Mouse (Mus musculus): ENCODE data around the gene Hdac7. TPM values are rescaled to one million over a fixed set of nuclear protein-coding genes. Genes with fewer than 3 reads are reported as not detected.

Gene Hdac7
- polyA plus RNA-seq, 2 experiments = 4.7 to 8.6 TPM

DNA sequence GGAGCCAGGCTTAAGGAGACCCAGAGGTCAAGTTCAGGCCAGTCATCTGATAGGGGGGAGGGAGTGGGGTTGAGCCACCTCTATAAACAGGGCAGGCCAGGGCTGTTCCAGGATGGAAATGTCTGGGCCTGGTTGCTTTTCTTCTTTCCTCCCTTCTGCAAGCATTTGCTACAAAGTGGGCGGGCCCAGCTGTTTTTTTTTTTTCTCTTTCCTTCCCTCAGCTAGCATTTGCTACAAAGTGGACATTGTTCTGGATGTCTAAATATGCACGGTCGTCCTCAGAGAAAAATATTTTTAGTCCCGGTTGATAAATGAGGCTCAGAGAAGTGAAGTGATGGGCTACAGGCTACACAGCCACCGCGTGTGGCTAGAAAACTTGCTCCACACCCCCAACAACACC is 89.8 kb downstream of the Hdac7 start:
- Histone ChIP-seq H3K9me3 (ENCODE audit: control insufficient read depth, low read length) (no peaks in the 10 kb centered on the region), H3K27ac (no peak overlapping the region), H3K9ac (replicated peaks) (no peak overlapping the region), H3K36me3 (replicated peaks; ENCODE audit: control insufficient read depth, insufficient read depth, low read depth) (no peaks in the 10 kb centered on the region), H3K4me3 (ENCODE audit: insufficient read depth in 1 of 2, low read depth in 2 of 2, low read length in 2 of 2) (no peak overlapping the region), H3K4me1 (replicated peaks; ENCODE audit: control insufficient read depth in 2 of 2, insufficient read depth in 2 of 2, low read length in 1 of 2) (no peaks in the 10 kb centered on the region), H3K4me2 (ENCODE audit: low read depth) (no peak overlapping the region), H3K27me3 (ENCODE audit: control insufficient read depth, insufficient read depth, low read length) (no peaks in the 10 kb centered on the region)
- DNase-seq (ENCODE audit: low read depth in 3 of 3, low spot score in 3 of 3) = no peak
- WGBS (ENCODE audit: insufficient replicate concordance) = 70% methylated on average over 6 of the region's 6 CpGs
- TF ChIP-seq CTCF (IDR thresholded peaks at IDR 0.05; ENCODE audit: low read depth) = no peak
- no peak for TF ChIP-seq EP300 (IDR thresholded peaks at IDR 0.05; ENCODE audit: low read depth)
- ATAC-seq (ENCODE audit: insufficient read depth) = no peak

DNA sequence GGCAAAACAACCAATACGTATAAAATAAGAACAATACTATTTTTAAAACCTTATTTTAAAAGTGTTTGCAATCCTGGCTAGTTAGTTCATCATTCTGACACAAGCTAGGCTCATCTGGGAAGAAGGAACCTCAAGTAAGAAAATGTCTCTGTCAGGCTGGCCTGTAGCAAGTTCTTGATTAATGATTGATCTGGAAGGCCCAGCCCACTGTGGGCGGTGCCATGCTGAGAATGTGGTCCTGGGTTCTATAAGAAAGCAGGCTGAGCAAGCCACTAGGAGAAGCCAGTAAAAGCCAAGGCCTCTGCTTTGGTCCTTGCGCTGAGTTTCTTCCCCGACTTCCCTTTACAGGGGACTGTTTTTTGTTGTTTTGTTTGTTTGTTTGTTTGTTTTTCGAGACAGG is 91.8 kb downstream of the Hdac7 start:
- H3K27ac ChIP-seq = no peak overlapping the region
- H3K4me2 ChIP-seq (ENCODE audit: low read depth) = no peak overlapping the region
- WGBS (ENCODE audit: insufficient replicate concordance) = 73% methylated on average over 5 of the region's 5 CpGs
- no peaks in the 10 kb centered on the region for H3K9me3 ChIP-seq (ENCODE audit: control insufficient read depth, low read length)
- peaks cover 0 to 8% of the 10 kb centered on the region in 2 experiments; a peak in 2 of 4 replicates for H3K4me1 ChIP-seq (replicated peaks; ENCODE audit: control insufficient read depth in 2 of 2, insufficient read depth in 2 of 2, low read length in 1 of 2)
- no peak for ATAC-seq (ENCODE audit: insufficient read depth)
- no peak for DNase-seq (ENCODE audit: low read depth in 3 of 3, low spot score in 3 of 3)
- no peak for TF ChIP-seq EP300 (IDR thresholded peaks at IDR 0.05; ENCODE audit: low read depth)
- no peak for TF ChIP-seq CTCF (IDR thresholded peaks at IDR 0.05; ENCODE audit: low read depth)
- no peak overlapping the region for H3K9ac ChIP-seq (replicated peaks)
- no peaks in the 10 kb centered on the region for H3K36me3 ChIP-seq (replicated peaks; ENCODE audit: control insufficient read depth, insufficient read depth, low read depth)
- H3K27me3 ChIP-seq (ENCODE audit: control insufficient read depth, insufficient read depth, low read length) = no peaks in the 10 kb centered on the region
- H3K4me3 ChIP-seq (ENCODE audit: insufficient read depth in 1 of 2, low read depth in 2 of 2, low read length in 2 of 2) = no peak overlapping the region

DNA sequence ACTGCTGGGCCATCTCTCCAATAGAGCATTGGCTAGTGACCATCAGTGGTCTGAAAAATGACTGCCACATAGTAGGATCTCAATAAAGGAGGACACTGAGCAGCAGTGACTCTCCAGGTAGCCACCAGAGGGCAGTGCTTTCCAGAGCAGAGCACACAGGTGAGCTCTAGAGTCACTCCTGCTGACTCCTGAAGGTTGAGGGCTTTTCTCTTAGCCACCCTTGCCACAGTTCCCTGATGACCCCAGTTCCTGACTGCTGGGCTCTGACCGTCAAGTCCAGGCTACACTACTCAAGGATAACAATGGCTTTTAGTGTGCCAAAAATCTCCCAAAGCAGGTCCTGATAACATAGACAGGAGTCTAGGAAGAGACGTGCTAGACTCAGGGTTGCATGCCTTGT is 92.6 kb downstream of the Hdac7 start:
- 68% methylated on average over 2 of the region's 2 CpGs for WGBS (ENCODE audit: insufficient replicate concordance)
- Histone ChIP-seq H3K9me3 (ENCODE audit: control insufficient read depth, low read length) (no peaks in the 10 kb centered on the region), H3K4me1 (replicated peaks; ENCODE audit: control insufficient read depth in 2 of 2, insufficient read depth in 2 of 2, low read length in 1 of 2) (peaks cover 0 to 11% of the 10 kb centered on the region in 2 experiments; a peak in 2 of 4 replicates), H3K4me3 (ENCODE audit: insufficient read depth in 1 of 2, low read depth in 2 of 2, low read length in 2 of 2) (no peak overlapping the region), H3K27ac (no peak overlapping the region), H3K4me2 (ENCODE audit: low read depth) (no peak overlapping the region), H3K36me3 (replicated peaks; ENCODE audit: control insufficient read depth, insufficient read depth, low read depth) (no peaks in the 10 kb centered on the region), H3K27me3 (ENCODE audit: control insufficient read depth, insufficient read depth, low read length) (no peaks in the 10 kb centered on the region), H3K9ac (replicated peaks) (no peak overlapping the region)
- DNase-seq (ENCODE audit: low read depth in 3 of 3, low spot score in 3 of 3) = no peak
- TF ChIP-seq CTCF (IDR thresholded peaks at IDR 0.05; ENCODE audit: low read depth) (peak; percentile 74), EP300 (IDR thresholded peaks at IDR 0.05; ENCODE audit: low read depth) (no peak)
- ATAC-seq (ENCODE audit: insufficient read depth) = no peak

DNA sequence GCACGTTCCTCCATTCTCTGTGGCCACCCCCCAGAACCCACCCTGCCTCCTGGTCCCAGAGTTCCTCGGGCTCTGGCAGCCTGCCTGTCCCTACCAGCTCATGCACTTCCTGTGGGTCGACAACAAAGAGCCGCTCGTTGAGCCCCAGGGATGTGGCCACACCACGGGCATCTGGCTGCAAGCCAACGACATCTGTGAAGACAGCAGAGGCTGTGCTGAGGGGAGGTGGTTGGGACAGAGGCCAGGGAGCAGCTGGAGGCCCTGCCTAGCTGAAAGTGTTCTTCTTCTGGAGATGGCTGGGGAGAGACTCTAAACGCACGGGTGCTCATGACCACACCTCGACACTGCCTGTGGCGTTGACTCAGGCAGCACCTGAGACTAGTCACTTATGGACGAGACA is 93.6 kb downstream of the Hdac7 start:
- 23% methylated on average over 12 of the region's 12 CpGs for WGBS (ENCODE audit: insufficient replicate concordance)
- Histone ChIP-seq H3K9ac (replicated peaks) (no peak overlapping the region), H3K36me3 (replicated peaks; ENCODE audit: control insufficient read depth, insufficient read depth, low read depth) (no peaks in the 10 kb centered on the region), H3K9me3 (ENCODE audit: control insufficient read depth, low read length) (no peaks in the 10 kb centered on the region), H3K27ac (no peak overlapping the region), H3K4me1 (replicated peaks; ENCODE audit: control insufficient read depth in 2 of 2, insufficient read depth in 2 of 2, low read length in 1 of 2) (peaks cover 0 to 14% of the 10 kb centered on the region in 2 experiments; a peak in 2 of 4 replicates), H3K27me3 (ENCODE audit: control insufficient read depth, insufficient read depth, low read length) (no peaks in the 10 kb centered on the region), H3K4me3 (ENCODE audit: insufficient read depth in 1 of 2, low read depth in 2 of 2, low read length in 2 of 2) (no peak overlapping the region), H3K4me2 (ENCODE audit: low read depth) (no peak overlapping the region)
- TF ChIP-seq EP300 (IDR thresholded peaks at IDR 0.05; ENCODE audit: low read depth) (no peak), CTCF (IDR thresholded peaks at IDR 0.05; ENCODE audit: low read depth) (no peak)
- ATAC-seq (ENCODE audit: insufficient read depth) (no peak), DNase-seq (ENCODE audit: low read depth in 3 of 3, low spot score in 3 of 3) (no peak)

DNA sequence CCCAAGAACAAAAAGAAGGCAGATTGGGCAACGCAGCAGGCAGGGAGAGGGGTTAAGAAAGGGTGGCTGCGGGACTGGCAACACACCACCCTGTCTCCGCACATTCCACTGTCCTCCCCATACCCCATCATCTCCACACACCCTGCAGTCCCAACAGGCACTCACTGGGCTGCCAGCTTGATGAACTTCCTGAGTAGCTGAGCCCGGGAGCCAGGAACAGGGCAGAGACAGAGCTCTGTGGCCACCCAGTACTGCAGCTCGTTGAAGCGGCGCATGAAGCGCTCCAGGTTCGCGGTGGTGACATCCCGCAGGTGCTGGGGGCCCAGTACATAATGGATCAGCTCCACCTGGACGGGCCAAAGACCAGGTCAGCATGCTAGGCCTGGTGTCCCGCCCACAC is 94.5 kb downstream of the Hdac7 start:
- Histone ChIP-seq H3K4me1 (replicated peaks; ENCODE audit: control insufficient read depth in 2 of 2, insufficient read depth in 2 of 2, low read length in 1 of 2) (peaks cover 3 to 18% of the 10 kb centered on the region in 2 experiments; a peak in 3 of 4 replicates), H3K9me3 (ENCODE audit: control insufficient read depth, low read length) (no peaks in the 10 kb centered on the region), H3K4me3 (ENCODE audit: insufficient read depth in 1 of 2, low read depth in 2 of 2, low read length in 2 of 2) (no peak overlapping the region), H3K27ac (no peak overlapping the region), H3K9ac (replicated peaks) (no peak overlapping the region), H3K36me3 (replicated peaks; ENCODE audit: control insufficient read depth, insufficient read depth, low read depth) (no peaks in the 10 kb centered on the region), H3K4me2 (ENCODE audit: low read depth) (no peak overlapping the region), H3K27me3 (ENCODE audit: control insufficient read depth, insufficient read depth, low read length) (no peaks in the 10 kb centered on the region)
- DNase-seq (ENCODE audit: low read depth in 3 of 3, low spot score in 3 of 3) (no peak), ATAC-seq (ENCODE audit: insufficient read depth) (no peak)
- WGBS (ENCODE audit: insufficient replicate concordance) = 84% methylated on average over 13 of the region's 13 CpGs
- TF ChIP-seq CTCF (IDR thresholded peaks at IDR 0.05; ENCODE audit: low read depth) = no peak
- no peak for TF ChIP-seq EP300 (IDR thresholded peaks at IDR 0.05; ENCODE audit: low read depth)

Measured in liver, embryonic 14.5 days (tissue).